Mouse (Mus musculus): Measurements from ENCODE around the gene Mamdc2.
"Not testable (repeated sequence)": the region's sequence is repeated elsewhere in the genome, so short reads cannot be mapped to it uniquely, and the experiment has no call there.

The Mamdc2 gene

GRCm38 (mm10) chr19:23447988-23448497 is at the start of gene Mamdc2:
TSS of gene Mamdc2 (minus strand) at chr19:23448442.
- peak; percentile 19 for DNase-seq

GRCm38 (mm10) chr19:23498011-23498410 is 49.8 kb upstream of the Mamdc2 start:
- DNase-seq, result no peak

GRCm38 (mm10) chr19:23497171-23497917 is 49.1 kb upstream of the Mamdc2 start:
- DNase-seq, result no peak

GRCm38 (mm10) chr19:23496536-23496935 is 48.3 kb upstream of the Mamdc2 start:
- no peak for DNase-seq

- no peak for DNase-seq
Measured at GRCm38 (mm10) chr19:23492663-23493062, 44.4 kb upstream of the Mamdc2 start.

- not testable (repeated sequence) for DNase-seq
Measured at GRCm38 (mm10) chr19:23490703-23491102, 42.5 kb upstream of the Mamdc2 start.

- no peak for DNase-seq
Measured at GRCm38 (mm10) chr19:23489780-23490179, 41.5 kb upstream of the Mamdc2 start.

GRCm38 (mm10) chr19:23487421-23487820 is 39.2 kb upstream of the Mamdc2 start:
- no peak for DNase-seq

GRCm38 (mm10) chr19:23486631-23487270 is 38.5 kb upstream of the Mamdc2 start:
- DNase-seq, result no peak

GRCm38 (mm10) chr19:23485940-23486600 is 37.8 kb upstream of the Mamdc2 start:
- no peak for DNase-seq

- DNase-seq, result not testable (repeated sequence)
Measured at GRCm38 (mm10) chr19:23482571-23482970, 34.3 kb upstream of the Mamdc2 start.

- DNase-seq, result no peak
Measured at GRCm38 (mm10) chr19:23479597-23479967, 31.3 kb upstream of the Mamdc2 start.

- peak; percentile 29 for DNase-seq
Measured at GRCm38 (mm10) chr19:23478895-23479596, 30.8 kb upstream of the Mamdc2 start.

- DNase-seq, result no peak
Measured at GRCm38 (mm10) chr19:23477826-23478225, 29.6 kb upstream of the Mamdc2 start.

- no peak for DNase-seq
Measured at GRCm38 (mm10) chr19:23467866-23468265, 19.6 kb upstream of the Mamdc2 start.

- DNase-seq, result no peak
Measured at GRCm38 (mm10) chr19:23467011-23467410, 18.8 kb upstream of the Mamdc2 start.

- no peak for DNase-seq
Measured at GRCm38 (mm10) chr19:23457492-23457891, 9.2 kb upstream of the Mamdc2 start.

- no peak for DNase-seq
Measured at GRCm38 (mm10) chr19:23451361-23451760, 3.1 kb upstream of the Mamdc2 start.

GRCm38 (mm10) chr19:23447221-23447987 is 838 bp downstream of the Mamdc2 start:
- DNase-seq, result peak; percentile 4

GRCm38 (mm10) chr19:23444910-23445845 is 3.1 kb downstream of the Mamdc2 start:
- DNase-seq, result no peak

- no peak for DNase-seq
Measured at GRCm38 (mm10) chr19:23435731-23436130, 12.5 kb downstream of the Mamdc2 start.

All from right cerebral cortex, postnatal 4 days (tissue).